Mouse (Mus musculus) cortical plate, adult 2 months (tissue): Measurements from ENCODE around the gene Pnp.

Experiments used
- CTCF ChIP-seq: fragments of 200-500 bp; IDR thresholded peaks from 2 replicates; pipeline ENCODE4 v1.5.1; 2011; ENCODE audit warnings: mild to moderate bottlenecking, control low read depth, low read length; ENCODE audit not compliant: insufficient read depth; ENCODE audit errors: extremely low read depth
- POLR2A ChIP-seq: fragments of 200-500 bp; IDR thresholded peaks from 2 replicates; pipeline ENCODE4 v1.6.1; 2011; ENCODE audit warnings: mild to moderate bottlenecking, low read length, control low read depth; ENCODE audit not compliant: insufficient read depth; ENCODE audit errors: extremely low read depth

DNA sequence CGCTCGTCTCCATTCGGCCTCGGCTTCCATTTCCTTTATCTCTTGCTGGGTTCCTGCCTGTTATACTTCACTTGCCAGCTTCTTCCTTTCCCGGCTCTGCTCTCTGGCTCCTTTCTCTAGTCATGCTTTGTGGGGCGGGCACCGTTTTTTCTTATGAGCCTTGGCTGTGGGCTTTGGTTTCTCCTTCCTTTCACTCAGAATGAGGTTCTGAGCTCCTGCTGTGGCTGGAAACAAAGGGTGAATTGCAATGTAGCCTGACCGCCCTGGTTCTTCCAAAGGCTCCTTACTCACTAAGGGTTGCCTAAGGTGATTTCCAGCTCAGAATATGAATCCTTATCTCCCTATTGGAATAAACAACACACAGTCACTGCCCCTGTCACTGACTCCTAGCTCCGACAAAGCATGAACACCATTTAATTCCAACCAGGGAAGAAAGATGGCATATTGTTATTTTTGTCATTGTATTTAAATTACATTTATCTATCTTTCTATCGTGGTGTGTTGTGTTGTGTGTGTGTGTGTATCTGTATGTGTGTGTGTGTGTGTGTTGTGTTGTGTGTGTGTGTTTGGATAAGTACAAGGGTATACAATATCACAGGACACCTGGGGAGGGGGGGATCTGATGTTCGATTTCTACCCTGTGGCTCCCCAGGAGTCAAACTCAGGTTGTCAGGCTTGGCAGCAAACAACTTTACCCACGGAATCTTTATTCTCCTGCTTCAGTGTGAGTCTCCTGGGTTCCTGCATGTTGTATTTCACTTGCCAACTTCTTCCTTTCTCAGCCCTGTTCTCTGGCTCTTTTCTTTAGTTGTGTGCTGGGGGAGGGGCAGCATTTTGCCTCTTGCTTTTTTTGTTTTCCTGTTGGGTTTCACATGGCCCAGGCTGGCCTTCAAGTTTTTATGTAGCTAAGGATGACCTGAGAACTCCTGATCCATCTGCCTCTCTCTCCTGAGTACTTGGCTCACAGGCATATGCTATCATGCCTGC is 39.0 kb downstream of the Pnp start:
- no peak for TF ChIP-seq POLR2A
- TF ChIP-seq CTCF, result no peak
